Mouse (Mus musculus) kidney, postnatal 0 days (tissue): ENCODE data around the gene Micall2. TPM values are rescaled to one million over a fixed set of nuclear protein-coding genes. Genes with fewer than 3 reads are reported as not detected.

Experiments
- ATAC-seq: fragments of 200-750 bp; cut with Nextera tagmentation; replicated peaks from 2 replicates; pipeline ENCODE4 v1.8.0; 2017; ENCODE audit warnings: low read depth, moderate number of reproducible peaks, moderate TSS enrichment, moderate library complexity; ENCODE audit not compliant: low FRiP score
- DNase-seq: peaks from one replicate; pipeline ENCODE4 v3.0.0-alpha.2; 2016; ENCODE audit warnings: low spot score
- H3K27ac ChIP-seq: fragments of 300-500 bp; sonication (generic); 2 replicates; pipeline ENCODE4 v1.5.1; 2014; ENCODE audit warnings: mild to moderate bottlenecking
- H3K27me3 ChIP-seq: fragments of 300-500 bp; sonication (generic); 2 replicates; pipeline ENCODE4 v1.6.1; 2014; ENCODE audit warnings: low read length, mixed read lengths; ENCODE audit not compliant: insufficient read depth
- H3K36me3 ChIP-seq: fragments of 300-500 bp; sonication (generic); 2 replicates; pipeline ENCODE4 v1.6.1; 2014; ENCODE audit warnings: low read length, mixed read lengths; ENCODE audit not compliant: insufficient read depth
- H3K4me1 ChIP-seq: fragments of 300-500 bp; sonication (generic); replicated peaks from 2 replicates; pipeline ENCODE4 v1.6.1; 2014; ENCODE audit warnings: antibody characterized with exemption, low read length, mixed read lengths; ENCODE audit not compliant: insufficient read depth
- H3K4me2 ChIP-seq: fragments of 300-500 bp; sonication (generic); 2 replicates; pipeline ENCODE4 v1.6.1; 2014; ENCODE audit warnings: mild to moderate bottlenecking, low read length, moderate library complexity, mixed read lengths
- H3K4me3 ChIP-seq: fragments of 300-500 bp; sonication (generic); replicated peaks from 2 replicates; pipeline ENCODE4 v1.5.1; 2014; ENCODE audit warnings: low read depth, low read length
- H3K9ac ChIP-seq: fragments of 300-500 bp; sonication (generic); 2 replicates; pipeline ENCODE4 v1.6.1; 2014; ENCODE audit warnings: low read depth, low read length
- H3K9me3 ChIP-seq: fragments of 300-500 bp; sonication (generic); replicated peaks from 2 replicates; pipeline ENCODE4 v1.6.1; 2016; ENCODE audit warnings: low read length, inconsistent platforms, mixed read lengths
- CTCF ChIP-seq: IDR thresholded peaks from 2 replicates; pipeline ENCODE4 v1.5.1; 2016; ENCODE audit warnings: antibody characterized with exemption, low read depth, mild to moderate bottlenecking, moderate library complexity
- WGBS: fragments of 180-500 bp; shearing (Covaris S2); extraction: QIAGEN DNeasy Blood & Tissue Kit; methylation state at CpG from one replicate; pipeline ENCODE4 v1.1.7; 2014; 5-methylcytosine and 5-hydroxymethylcytosine counted together
- polyA plus RNA-seq: library from polyadenylated mRNA; unstranded; fragments of >200 nt; fragmentation: Nextera tagmentation; extraction: Ambion mirVana; gene quantifications from 2 replicates; pipeline ENCODE4 v1.2.1, GENCODE M21; 2015

Gene Micall2
- polyA plus RNA-seq, 1 experiment from 2014 or later: 4.6 TPM

GRCm38 (mm10) chr5:139738592-139739315 is 2.6 kb upstream of the Micall2 start:
- no peak overlapping the region for H3K4me2 ChIP-seq
- no peak for ATAC-seq

GRCm38 (mm10) chr5:139737841-139738591 is 1.9 kb upstream of the Micall2 start:
- Histone ChIP-seq H3K27me3 (no peaks in the 10 kb centered on the region), H3K27ac (no peak overlapping the region), H3K36me3 (no peaks in the 10 kb centered on the region), H3K4me2 (no peak overlapping the region), H3K4me1 (peaks cover 15% of the 10 kb centered on the region), H3K4me3 (no peak overlapping the region), H3K9me3 (no peaks in the 10 kb centered on the region), H3K9ac (no peak overlapping the region)
- 69% methylated on average over 14 of the region's 14 CpGs for WGBS
- ATAC-seq: no peak
- no peak for TF ChIP-seq CTCF
- DNase-seq: no peak

More at GRCm38 (mm10) chr5:139738592-139739315, 2.6 kb upstream of the Micall2 start:
- Histone ChIP-seq H3K27ac (no peak overlapping the region), H3K27me3 (no peaks in the 10 kb centered on the region), H3K4me1 (peaks cover 14% of the 10 kb centered on the region), H3K9ac (no peak overlapping the region), H3K9me3 (no peaks in the 10 kb centered on the region), H3K4me3 (no peak overlapping the region), H3K36me3 (no peaks in the 10 kb centered on the region)
- TF ChIP-seq CTCF: no peak
- 78% methylated on average over 7 of the region's 7 CpGs for WGBS
- DNase-seq: no peak

- Histone ChIP-seq H3K9me3 (no peaks in the 10 kb centered on the region), H3K9ac (no peak overlapping the region), H3K27me3 (no peaks in the 10 kb centered on the region), H3K4me3 (peak overlapping the region; percentile 49), H3K36me3 (no peaks in the 10 kb centered on the region), H3K27ac (0 out of 2 replicates have a peak overlapping the region, but pooled peaks have one; percentile 39), H3K4me2 (peak overlapping the region; percentile 96), H3K4me1 (peaks cover 22% of the 10 kb centered on the region)
- peak; percentile 40 for ATAC-seq
- WGBS: 9% methylated on average over 10 of the region's 10 CpGs
- no peak for DNase-seq
- no peak for TF ChIP-seq CTCF
Measured at GRCm38 (mm10) chr5:139736504-139736940, 386 bp upstream of the Micall2 start.

GRCm38 (mm10) chr5:139734746-139735145 is 1.4 kb downstream of the Micall2 start:
- whole genome bisulfite sequencing: 58% methylated on average over 7 of the region's 7 CpGs

GRCm38 (mm10) chr5:139734016-139734415 is 2.1 kb downstream of the Micall2 start:
- Histone ChIP-seq H3K4me3 (no peak overlapping the region), H3K27me3 (no peaks in the 10 kb centered on the region), H3K9me3 (no peaks in the 10 kb centered on the region), H3K9ac (no peak overlapping the region), H3K4me2 (no peak overlapping the region), H3K36me3 (no peaks in the 10 kb centered on the region), H3K27ac (no peak overlapping the region), H3K4me1 (peaks cover 34% of the 10 kb centered on the region)
- 45% methylated on average over 3 of the region's 3 CpGs for whole genome bisulfite sequencing
- ATAC-seq: no peak
- TF ChIP-seq CTCF: no peak
- DNase-seq: no peak

More at GRCm38 (mm10) chr5:139734746-139735145, 1.4 kb downstream of the Micall2 start:
- Histone ChIP-seq H3K4me3 (no peak overlapping the region), H3K27me3 (no peaks in the 10 kb centered on the region), H3K4me2 (peak overlapping the region; percentile 96), H3K9ac (no peak overlapping the region), H3K36me3 (no peaks in the 10 kb centered on the region), H3K9me3 (no peaks in the 10 kb centered on the region), H3K27ac (no peak overlapping the region), H3K4me1 (peaks cover 34% of the 10 kb centered on the region)
- no peak for TF ChIP-seq CTCF
- ATAC-seq (no peak), DNase-seq (no peak)

GRCm38 (mm10) chr5:139732634-139733107 is 3.5 kb downstream of the Micall2 start:
- no peaks in the 10 kb centered on the region for H3K36me3 ChIP-seq
- H3K4me3 ChIP-seq: no peak overlapping the region
- DNase-seq (peak; percentile 39), ATAC-seq (peak; percentile 34; the same call in 1 of the 2 replicates)
- no peak for TF ChIP-seq CTCF
- no peaks in the 10 kb centered on the region for H3K9me3 ChIP-seq
- WGBS: 44% methylated on average over 11 of the region's 11 CpGs
- 0 out of 2 replicates have a peak overlapping the region, but pooled peaks have one; percentile 23 for H3K9ac ChIP-seq
- peak overlapping the region; percentile 42; the same call in 1 of the 2 replicates for H3K27ac ChIP-seq
- no peak overlapping the region; the same call in 1 of the 2 replicates for H3K4me2 ChIP-seq
- H3K27me3 ChIP-seq: no peaks in the 10 kb centered on the region
- H3K4me1 ChIP-seq: peaks cover 34% of the 10 kb centered on the region
